Comparison of ENCODE assay signal across 19 mouse cellular contexts in genomic region chr9:23407935-23408781, GRCm38 (mm10).
A peak's percentile ranks its signal among the peaks of the same experiment; 100 is the strongest.
DNase-seq lines count a peak whose midpoint lies in the region; ATAC-seq and TF ChIP-seq lines count a peak whose summit lies in the region.
"Had no signal": no experiment of that assay in that cellular context is flagged by ENCODE, and none has a peak within 500 bp of the region (broad histone marks: within the 10 kb centered on the region; RNA-seq: fewer than 3 reads in every experiment).

No protein-coding gene starts in this region.

- TF ChIP-seq CTCF in midbrain, postnatal 0 days (IDR thresholded peaks at IDR 0.05) = no peak

- WGBS in heart, embryonic 13.5 days = 79% methylated on average over 3 of the region's 3 CpGs
- 38% methylated on average over 3 of the region's 3 CpGs for WGBS in midbrain, embryonic 13.5 days
- WGBS in midbrain, embryonic 11.5 days = 42% methylated on average over 3 of the region's 3 CpGs
- 44% methylated on average over 3 of the region's 3 CpGs for WGBS in midbrain, postnatal 0 days
- 81% methylated on average over 3 of the region's 3 CpGs for WGBS in embryonic facial prominence, embryonic 10.5 days

- 0 out of 2 replicates have a peak overlapping the region, but pooled peaks have one; percentile 51 for H3K27ac ChIP-seq in heart, embryonic 13.5 days (replicated peaks)
- H3K27ac ChIP-seq in midbrain, embryonic 13.5 days = no peak overlapping the region
- no peak overlapping the region for H3K27ac ChIP-seq in midbrain, embryonic 11.5 days (ENCODE audit: low read depth, low read length)
- no peak overlapping the region for H3K27ac ChIP-seq in midbrain, postnatal 0 days (ENCODE audit: low read depth, low read length)
- no peak overlapping the region for H3K27ac ChIP-seq in embryonic facial prominence, embryonic 10.5 days (replicated peaks)
- H3K27ac ChIP-seq: gastrocnemius, adult 2 months; limb, embryonic 15.5 days; neural tube, embryonic 12.5 days; stomach, postnatal 0 days had no signal

- no peak overlapping the region for H3K9ac ChIP-seq in heart, embryonic 13.5 days
- H3K9ac ChIP-seq in midbrain, embryonic 13.5 days (replicated peaks) = no peak overlapping the region
- no peak overlapping the region for H3K9ac ChIP-seq in midbrain, embryonic 11.5 days (ENCODE audit: low read length)
- H3K9ac ChIP-seq in midbrain, postnatal 0 days (replicated peaks; ENCODE audit: low read length, poor library complexity, severe bottlenecking) = no peak overlapping the region
- H3K9ac ChIP-seq: limb, embryonic 15.5 days; neural tube, embryonic 12.5 days had no signal

- peaks cover 22% of the 10 kb centered on the region for H3K4me1 ChIP-seq in heart, embryonic 13.5 days
- H3K4me1 ChIP-seq in midbrain, embryonic 13.5 days (replicated peaks) = no peaks in the 10 kb centered on the region
- H3K4me1 ChIP-seq in midbrain, embryonic 11.5 days (ENCODE audit: control insufficient read depth, insufficient read depth, low read length) = peaks cover 3% of the 10 kb centered on the region; the same call in 1 of the 2 replicates
- H3K4me1 ChIP-seq in midbrain, postnatal 0 days (ENCODE audit: insufficient read depth, low read length) = no peaks in the 10 kb centered on the region
- no peaks in the 10 kb centered on the region for H3K4me1 ChIP-seq in embryonic facial prominence, embryonic 10.5 days
- H3K4me1 ChIP-seq: limb, embryonic 15.5 days; neural tube, embryonic 12.5 days had no signal

- no peaks in the 10 kb centered on the region for H3K27me3 ChIP-seq in heart, embryonic 13.5 days (replicated peaks)
- no peaks in the 10 kb centered on the region for H3K27me3 ChIP-seq in midbrain, embryonic 13.5 days
- H3K27me3 ChIP-seq in midbrain, embryonic 11.5 days (ENCODE audit: control insufficient read depth, insufficient read depth, low read length) = no peaks in the 10 kb centered on the region
- H3K27me3 ChIP-seq in midbrain, postnatal 0 days (ENCODE audit: insufficient read depth, low read length) = no peaks in the 10 kb centered on the region
- no peaks in the 10 kb centered on the region for H3K27me3 ChIP-seq in embryonic facial prominence, embryonic 10.5 days (replicated peaks; ENCODE audit: low read depth, poor library complexity, severe bottlenecking)
- H3K27me3 ChIP-seq: limb, embryonic 15.5 days; neural tube, embryonic 12.5 days had no signal

- no peaks in the 10 kb centered on the region for H3K9me3 ChIP-seq in heart, embryonic 13.5 days
- no peaks in the 10 kb centered on the region for H3K9me3 ChIP-seq in midbrain, embryonic 13.5 days
- H3K9me3 ChIP-seq in midbrain, embryonic 11.5 days (ENCODE audit: control insufficient read depth, low read length) = no peaks in the 10 kb centered on the region
- no peaks in the 10 kb centered on the region for H3K9me3 ChIP-seq in midbrain, postnatal 0 days (ENCODE audit: low read length)
- H3K9me3 ChIP-seq in embryonic facial prominence, embryonic 10.5 days = no peaks in the 10 kb centered on the region
- H3K9me3 ChIP-seq: limb, embryonic 15.5 days; neural tube, embryonic 12.5 days had no signal

- DNase-seq in cerebellum, adult 9-10 months = peak; percentile 36
- DNase-seq in cerebellum, postnatal 36 days = no peak
- no peak for DNase-seq in heart, postnatal 36 days
- no peak for DNase-seq in midbrain, embryonic 11.5 days (ENCODE audit: low spot score, missing footprints)
- DNase-seq in midbrain, postnatal 0 days (ENCODE audit: low spot score) = peak; percentile 40
- no peak for DNase-seq in embryonic facial prominence, embryonic 10.5 days (ENCODE audit: low spot score)
- DNase-seq: adrenal gland, postnatal 10 days; gastrocnemius, adult 2 months; right cerebral cortex, adult 18-20 months had no signal

- intact Hi-C loops in heart, postnatal 36 days (cut with DNase I) = no loop called here

- no peaks in the 10 kb centered on the region for H3K36me3 ChIP-seq in heart, embryonic 13.5 days
- H3K36me3 ChIP-seq in midbrain, embryonic 13.5 days = no peaks in the 10 kb centered on the region; the same call in 1 of the 2 replicates
- no peaks in the 10 kb centered on the region for H3K36me3 ChIP-seq in midbrain, embryonic 11.5 days (ENCODE audit: control insufficient read depth, insufficient read depth, low read length)
- no peaks in the 10 kb centered on the region for H3K36me3 ChIP-seq in midbrain, postnatal 0 days (ENCODE audit: insufficient read depth, low read length)
- no peaks in the 10 kb centered on the region for H3K36me3 ChIP-seq in embryonic facial prominence, embryonic 10.5 days (replicated peaks)
- H3K36me3 ChIP-seq: limb, embryonic 15.5 days; neural tube, embryonic 12.5 days had no signal

- no peak for ATAC-seq in heart, embryonic 13.5 days (ENCODE audit: extremely low read depth, insufficient number of reproducible peaks, low FRiP score, low TSS enrichment)
- ATAC-seq in midbrain, embryonic 13.5 days = peak; percentile 65; the same call in 1 of the 2 replicates
- no peak for ATAC-seq in midbrain, embryonic 11.5 days (ENCODE audit: low FRiP score)
- ATAC-seq in midbrain, postnatal 0 days (ENCODE audit: low FRiP score) = no peak
- ATAC-seq: activated CD4-positive, CD25-positive, alpha-beta regulatory T cell, adult 4 months; CD4-positive, CD25-positive, alpha-beta regulatory T cell, adult 4 months; intestine, postnatal 0 days; lung, postnatal 0 days had no signal

- H3K4me3 ChIP-seq in heart, embryonic 13.5 days = no peak overlapping the region
- H3K4me3 ChIP-seq in midbrain, embryonic 13.5 days (replicated peaks) = no peak overlapping the region
- H3K4me3 ChIP-seq in midbrain, embryonic 11.5 days (ENCODE audit: low read depth, low read length) = no peak overlapping the region
- H3K4me3 ChIP-seq in midbrain, postnatal 0 days (ENCODE audit: low read depth, low read length) = no peak overlapping the region
- H3K4me3 ChIP-seq in embryonic facial prominence, embryonic 10.5 days = no peak overlapping the region
- H3K4me3 ChIP-seq: gastrocnemius, adult 2 months; limb, embryonic 15.5 days; neural tube, embryonic 12.5 days had no signal

- H3K4me2 ChIP-seq in heart, embryonic 13.5 days = no peak overlapping the region
- H3K4me2 ChIP-seq in midbrain, embryonic 13.5 days (replicated peaks) = no peak overlapping the region
- H3K4me2 ChIP-seq in midbrain, embryonic 11.5 days = no peak overlapping the region
- H3K4me2 ChIP-seq in midbrain, postnatal 0 days (ENCODE audit: low read depth, low read length, poor library complexity, severe bottlenecking) = no peak overlapping the region
- H3K4me2 ChIP-seq: heart, embryonic 11.5 days; limb, embryonic 15.5 days; neural tube, embryonic 12.5 days had no signal

Comparison
In these comparisons a context has a peak if more than half of its experiments do, and no peak if none do; other contexts are left out.
1. DNase-seq: peak in cerebellum, adult 9-10 months (single experiment) and midbrain, postnatal 0 days (single experiment); none in cerebellum, postnatal 36 days (0 of 2), heart, postnatal 36 days (0 of 2), midbrain, embryonic 11.5 days (single experiment) and embryonic facial prominence, embryonic 10.5 days (single experiment).